Comparison of ENCODE assay signal across 10 mouse cellular contexts in genomic region chr9:22748617-22749016, GRCm38 (mm10).
A peak's percentile ranks its signal among the peaks of the same experiment; 100 is the strongest.
DNase-seq lines count a peak whose midpoint lies in the region.
"Had no signal": no experiment of that assay in that cellular context is flagged by ENCODE, and none has a peak within 500 bp of the region (broad histone marks: within the 10 kb centered on the region; RNA-seq: fewer than 3 reads in every experiment).

No protein-coding gene starts in this region.

- peak; percentile 29 to 34 for DNase-seq in cerebellum, postnatal 10 days
- no peak for DNase-seq in cerebellum, adult 8-10 months
- peak; percentile 30 for DNase-seq in heart, postnatal 4 days
- DNase-seq in heart, adult 9 months (ENCODE audit: low spot score in 2 of 2), result no peak
- DNase-seq in gastrocnemius, postnatal 10 days, result peak; percentile 40
- peak; percentile 72 for DNase-seq in lung, postnatal 36 days
- DNase-seq in kidney, adult 8-10 months, result no peak
- no peak for DNase-seq in layer of hippocampus, postnatal 36 days
- DNase-seq: cerebellum, adult 2 months; thymus, postnatal 25 days had no signal

Comparison
In these comparisons a context has a peak if more than half of its experiments do, and no peak if none do; other contexts are left out.
1. DNase-seq: peak in cerebellum, postnatal 10 days (2 of 2), heart, postnatal 4 days (single experiment), gastrocnemius, postnatal 10 days (single experiment) and lung, postnatal 36 days (single experiment); none in cerebellum, adult 8-10 months (single experiment), heart, adult 9 months (0 of 2), kidney, adult 8-10 months (0 of 2) and layer of hippocampus, postnatal 36 days (0 of 2).